Mouse (Mus musculus) heart, embryonic 15.5 days (tissue): ENCODE measurements around the gene Srsf4. TPM values are rescaled to one million over a fixed set of nuclear protein-coding genes. Genes with fewer than 3 reads are reported as not detected.

Source experiments
- ATAC-seq: fragments of 200-750 bp; cut with Nextera tagmentation; replicated peaks from 2 replicates; pipeline ENCODE4 v1.8.0; 2017; ENCODE audit warnings: low read depth, moderate TSS enrichment; ENCODE audit not compliant: insufficient number of reproducible peaks, insufficient read depth, low FRiP score
- H3K27ac ChIP-seq: fragments of 300-500 bp; sonication (generic); 2 replicates; pipeline ENCODE4 v1.5.1; 2015; ENCODE audit warnings: mild to moderate bottlenecking, inconsistent platforms
- H3K27me3 ChIP-seq: fragments of 300-500 bp; sonication (generic); 2 replicates; pipeline ENCODE4 v1.6.1; 2015; ENCODE audit warnings: inconsistent platforms
- H3K36me3 ChIP-seq: fragments of 300-500 bp; sonication (generic); 2 replicates; pipeline ENCODE4 v1.6.1; 2015; ENCODE audit warnings: mild to moderate bottlenecking, inconsistent platforms
- H3K4me1 ChIP-seq: fragments of 300-500 bp; sonication (generic); replicated peaks from 2 replicates; pipeline ENCODE4 v1.6.1; 2015; ENCODE audit warnings: inconsistent platforms
- H3K4me2 ChIP-seq: fragments of 300-500 bp; sonication (generic); 2 replicates; pipeline ENCODE4 v1.6.1; 2015; ENCODE audit warnings: inconsistent platforms, mild to moderate bottlenecking, moderate library complexity
- H3K4me3 ChIP-seq: fragments of 300-500 bp; sonication (generic); 2 replicates; pipeline ENCODE4 v1.5.1; 2015; ENCODE audit warnings: mild to moderate bottlenecking, inconsistent platforms
- H3K9ac ChIP-seq: fragments of 300-500 bp; sonication (generic); 2 replicates; pipeline ENCODE4 v1.6.1; 2015; ENCODE audit warnings: mild to moderate bottlenecking, inconsistent platforms
- H3K9me3 ChIP-seq: fragments of 300-500 bp; sonication (generic); replicated peaks from 2 replicates; pipeline ENCODE4 v1.6.1; 2016; ENCODE audit warnings: inconsistent platforms
- WGBS: fragments of 180-500 bp; shearing (Covaris S2); methylation state at CpG from one replicate; pipeline ENCODE4 v1.1.7; 2015; ENCODE audit warnings: mixed read lengths; 5-methylcytosine and 5-hydroxymethylcytosine counted together
- polyA plus RNA-seq: library from polyadenylated mRNA; unstranded; fragments of >200 nt; fragmentation: Nextera tagmentation; extraction: Ambion mirVana; gene quantifications from 2 replicates; pipeline ENCODE4 v1.2.1, GENCODE M21; 2015

Gene Srsf4
- polyA plus RNA-seq, 1 experiment from 2014 or later, result 64.8 TPM

DNA sequence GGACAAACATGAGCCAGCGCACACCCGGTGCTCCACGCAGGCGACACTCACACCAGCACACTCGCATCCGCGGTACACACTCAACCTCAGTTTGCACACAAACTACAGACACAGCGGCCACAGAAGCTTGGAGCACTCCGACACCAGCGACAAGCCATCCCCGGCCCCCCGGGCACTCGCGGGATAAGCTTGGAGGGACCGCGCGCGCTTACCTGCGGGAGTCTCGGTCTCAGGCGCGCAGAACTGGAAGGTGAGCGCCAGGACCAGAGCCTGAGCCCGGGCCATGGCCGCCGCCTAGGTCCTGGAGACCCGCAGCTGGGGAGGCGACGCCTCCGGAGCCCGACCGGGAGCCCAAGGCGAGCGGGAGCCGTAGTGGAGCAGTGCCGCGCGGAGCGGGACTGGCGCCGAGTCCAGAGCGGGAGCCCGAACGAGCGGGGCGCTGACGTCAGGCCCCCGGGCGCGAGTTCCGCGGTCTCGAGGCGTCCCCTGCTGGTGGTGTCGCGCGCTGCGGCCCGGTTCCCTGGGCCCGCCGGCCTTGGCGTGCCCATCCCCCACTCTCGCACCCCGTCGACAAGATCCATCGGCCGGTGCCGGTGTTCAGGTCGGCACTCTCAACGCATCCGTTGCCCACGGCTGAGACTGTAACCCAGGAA, 35.4 kb upstream of the Srsf4 start, which contains the start of gene Ptpru:
TSS of gene Ptpru (minus strand) at position 417 of the 653 bp plus-strand sequence.
- WGBS, result under 1% methylated on average over 72 of the region's 72 CpGs
- H3K9ac ChIP-seq, result peak within 1 kb of the TSS; percentile 71
- H3K27ac ChIP-seq, result no peak within 1 kb of the TSS
- peak; percentile 75 for ATAC-seq
- H3K4me3 ChIP-seq, result peak within 1 kb of the TSS; percentile 67
- H3K4me2 ChIP-seq, result peak within 1 kb of the TSS; percentile 100
- H3K36me3 ChIP-seq, result no peaks in the 10 kb centered on the region
- no peaks in the 10 kb centered on the region for H3K9me3 ChIP-seq
- H3K4me1 ChIP-seq, result peaks cover 24% of the 10 kb centered on the region
- H3K27me3 ChIP-seq, result peaks cover 82% of the 10 kb centered on the region

DNA sequence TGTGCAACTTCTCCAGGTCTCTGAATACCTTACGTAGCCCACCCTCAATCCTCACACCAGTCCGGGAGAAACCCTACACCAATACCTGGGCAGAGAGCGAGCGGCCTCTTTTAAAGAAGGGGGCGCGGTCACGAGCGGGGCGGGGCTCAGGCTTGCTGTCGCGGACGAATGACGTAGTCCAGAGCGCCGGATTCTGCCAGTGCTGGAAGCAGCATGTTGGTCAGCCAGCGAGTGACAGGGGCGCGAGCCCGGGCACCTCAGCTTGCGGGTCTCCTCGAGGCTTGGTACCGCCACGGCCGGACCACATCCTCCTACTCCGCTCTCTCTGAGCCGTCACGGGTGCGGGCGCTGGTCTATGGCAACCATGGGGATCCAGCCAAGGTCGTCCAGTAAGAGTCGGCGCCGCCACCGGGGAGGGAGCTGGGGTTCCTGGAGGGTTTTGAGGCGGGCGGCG, 30.1 kb upstream of the Srsf4 start, which contains the start of gene Mecr:
TSS of gene Mecr (plus strand) at position 181 of the 454 bp plus-strand sequence.
- Histone ChIP-seq H3K9ac (peak within 1 kb of the TSS; percentile 75), H3K27ac (no peak within 1 kb of the TSS), H3K27me3 (peaks cover 33% of the 10 kb centered on the region; the same call in 1 of the 2 replicates), H3K4me1 (peaks cover 9% of the 10 kb centered on the region), H3K4me2 (peak within 1 kb of the TSS; percentile 86), H3K36me3 (no peaks in the 10 kb centered on the region), H3K9me3 (no peaks in the 10 kb centered on the region), H3K4me3 (peak within 1 kb of the TSS; percentile 84)
- ATAC-seq, result peak; percentile 75
- WGBS, result 0% methylated on average over 37 of the region's 37 CpGs

- no peak overlapping the region for H3K27ac ChIP-seq
- WGBS, result 82% methylated on average over 8 of the region's 8 CpGs
- ATAC-seq, result no peak
- no peaks in the 10 kb centered on the region for H3K9me3 ChIP-seq
- H3K4me1 ChIP-seq, result peaks cover 23% of the 10 kb centered on the region
- H3K9ac ChIP-seq, result no peak overlapping the region
- no peak overlapping the region for H3K4me3 ChIP-seq
- H3K4me2 ChIP-seq, result no peak overlapping the region
- peaks cover 8% of the 10 kb centered on the region; the same call in 1 of the 2 replicates for H3K27me3 ChIP-seq
- no peaks in the 10 kb centered on the region for H3K36me3 ChIP-seq
Observed at GRCm38 (mm10) chr4:131845991-131846778, 27.2 kb upstream of the Srsf4 start.

- WGBS, result 63% methylated on average over 6 of the region's 6 CpGs
- Histone ChIP-seq H3K4me2 (no peak overlapping the region), H3K27me3 (no peaks in the 10 kb centered on the region), H3K36me3 (no peaks in the 10 kb centered on the region), H3K4me3 (no peak overlapping the region), H3K27ac (no peak overlapping the region), H3K9ac (no peak overlapping the region), H3K4me1 (peaks cover 23% of the 10 kb centered on the region), H3K9me3 (no peaks in the 10 kb centered on the region)
- ATAC-seq, result no peak
Observed at GRCm38 (mm10) chr4:131848082-131848481, 25.3 kb upstream of the Srsf4 start.

DNA sequence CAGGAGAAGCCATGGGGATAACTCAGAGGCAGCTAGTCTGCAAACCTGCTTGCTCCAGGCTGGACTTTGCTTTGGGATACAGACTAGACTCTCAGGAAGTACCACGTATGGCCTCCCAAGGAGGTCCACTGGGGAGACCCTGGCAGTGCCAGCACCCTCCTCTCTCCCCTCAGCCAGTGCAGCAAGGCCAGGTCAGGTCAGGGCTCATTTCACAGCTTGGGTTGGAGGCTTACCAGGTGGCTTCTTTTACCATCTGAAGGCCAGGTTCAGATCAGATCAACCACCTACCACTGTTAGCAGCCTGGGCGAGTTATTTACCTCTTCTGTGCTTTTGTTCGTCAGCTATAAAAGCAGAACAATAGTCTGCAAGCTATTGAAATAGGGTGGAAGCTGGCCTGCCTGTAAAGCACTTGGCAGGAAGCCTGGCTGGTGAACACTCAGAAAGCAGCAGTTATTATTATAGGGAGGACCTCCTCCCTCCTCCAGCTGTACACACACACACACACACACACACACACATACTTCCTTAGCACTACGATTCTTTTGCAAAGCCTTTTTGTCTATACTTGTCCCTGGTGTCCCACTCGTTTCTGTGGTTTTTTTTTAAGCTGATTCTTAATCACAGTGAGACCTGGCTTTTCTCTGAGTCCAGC, 23.3 kb upstream of the Srsf4 start:
- no peaks in the 10 kb centered on the region for H3K36me3 ChIP-seq
- H3K4me1 ChIP-seq, result peaks cover 17% of the 10 kb centered on the region
- no peaks in the 10 kb centered on the region for H3K9me3 ChIP-seq
- no peaks in the 10 kb centered on the region for H3K27me3 ChIP-seq
- H3K4me3 ChIP-seq, result no peak overlapping the region
- ATAC-seq, result peak; percentile 67
- WGBS, result 29% methylated on average over 5 of the region's 5 CpGs
- H3K27ac ChIP-seq, result peak overlapping the region; percentile 82
- 0 out of 2 replicates have a peak overlapping the region, but pooled peaks have one; percentile 23 for H3K9ac ChIP-seq
- peak overlapping the region; percentile 5; the same call in 1 of the 2 replicates for H3K4me2 ChIP-seq

DNA sequence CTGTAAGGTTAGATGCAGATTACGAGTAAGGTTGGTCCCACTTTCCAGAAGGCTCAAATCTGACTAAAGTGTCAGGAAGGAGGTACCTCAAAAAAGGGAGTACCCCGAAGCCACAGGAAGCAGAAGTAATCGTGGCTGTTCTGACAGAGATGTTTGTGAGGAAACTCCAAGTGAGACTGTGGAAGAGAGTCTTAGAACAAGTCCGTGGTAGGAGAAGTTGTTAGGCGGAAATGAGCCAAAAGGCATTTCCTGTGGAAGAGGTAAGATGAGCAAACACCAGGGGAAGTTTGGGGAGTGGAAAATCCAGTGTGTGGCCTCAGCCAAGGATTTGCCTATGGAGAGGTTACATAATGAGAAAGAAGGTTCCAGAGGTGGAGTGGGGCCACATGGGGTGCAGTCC, 18.5 kb upstream of the Srsf4 start:
- no peak overlapping the region for H3K9ac ChIP-seq
- H3K27ac ChIP-seq, result no peak overlapping the region
- peaks cover 3% of the 10 kb centered on the region; the same call in 1 of the 2 replicates for H3K36me3 ChIP-seq
- H3K4me2 ChIP-seq, result no peak overlapping the region
- H3K4me1 ChIP-seq, result peaks cover 8% of the 10 kb centered on the region
- no peak for ATAC-seq
- H3K9me3 ChIP-seq, result no peaks in the 10 kb centered on the region
- WGBS, result 60% methylated on average over 5 of the region's 5 CpGs
- H3K27me3 ChIP-seq, result no peaks in the 10 kb centered on the region
- H3K4me3 ChIP-seq, result no peak overlapping the region

DNA sequence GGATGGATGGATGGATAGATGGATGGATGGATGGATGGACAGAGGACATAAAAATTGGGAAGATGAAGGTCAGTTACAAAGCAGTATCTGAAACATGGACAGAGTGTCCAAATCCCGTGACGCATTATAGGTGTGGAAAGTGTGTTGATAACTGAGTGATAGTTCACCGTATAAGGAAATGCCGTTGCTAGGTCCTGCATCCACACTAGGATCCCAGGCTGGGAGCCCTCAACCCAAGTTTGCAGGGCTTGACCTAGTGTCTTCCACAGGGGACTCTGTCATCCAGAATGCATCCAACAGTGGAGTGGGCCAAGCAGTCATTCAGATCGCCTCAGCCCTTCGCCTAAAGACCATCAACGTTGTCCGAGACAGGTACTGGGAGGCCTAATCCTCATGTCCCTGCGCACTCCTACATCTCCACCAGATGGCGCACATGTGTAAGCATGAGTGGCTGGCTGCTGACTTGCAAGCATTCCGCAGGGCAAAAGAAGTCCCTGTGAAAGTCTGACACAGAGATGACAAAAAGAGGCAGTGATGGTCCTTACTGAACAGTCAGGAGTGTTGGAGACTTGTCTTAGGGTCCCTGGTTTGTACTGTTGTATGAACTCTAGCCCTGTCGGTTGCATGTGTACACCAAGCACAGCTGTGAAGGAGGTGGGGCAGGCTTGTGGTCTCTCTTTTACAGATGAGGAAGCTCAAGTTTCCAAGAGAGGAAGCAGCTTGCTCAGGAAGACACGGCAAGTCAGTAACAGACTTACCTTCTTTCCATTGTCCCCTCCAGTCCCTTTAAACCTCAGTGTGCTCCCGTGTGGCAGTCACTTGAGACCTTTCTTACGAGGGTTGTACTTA, 12.7 kb upstream of the Srsf4 start:
- Histone ChIP-seq H3K4me2 (no peak overlapping the region), H3K9ac (no peak overlapping the region), H3K4me3 (no peak overlapping the region), H3K27me3 (no peaks in the 10 kb centered on the region), H3K9me3 (no peaks in the 10 kb centered on the region), H3K4me1 (no peaks in the 10 kb centered on the region), H3K27ac (peak overlapping the region; percentile 8; the same call in 1 of the 2 replicates), H3K36me3 (peaks cover 21% of the 10 kb centered on the region; the same call in 1 of the 2 replicates)
- peak; percentile 14; the same call in 1 of the 2 replicates for ATAC-seq
- 40% methylated on average over 15 of the region's 15 CpGs for WGBS

GRCm38 (mm10) chr4:131861341-131861739, 12.1 kb upstream of the Srsf4 start:
- H3K9me3 ChIP-seq, result no peaks in the 10 kb centered on the region
- no peak for ATAC-seq
- H3K4me3 ChIP-seq, result no peak overlapping the region
- H3K36me3 ChIP-seq, result peaks cover 21% of the 10 kb centered on the region; the same call in 1 of the 2 replicates
- H3K4me1 ChIP-seq, result no peaks in the 10 kb centered on the region
- no peak overlapping the region for H3K9ac ChIP-seq
- H3K27ac ChIP-seq, result peak overlapping the region; percentile 8; the same call in 1 of the 2 replicates
- 68% methylated on average over 4 of the region's 4 CpGs for WGBS
- H3K4me2 ChIP-seq, result no peak overlapping the region
- no peaks in the 10 kb centered on the region for H3K27me3 ChIP-seq

DNA sequence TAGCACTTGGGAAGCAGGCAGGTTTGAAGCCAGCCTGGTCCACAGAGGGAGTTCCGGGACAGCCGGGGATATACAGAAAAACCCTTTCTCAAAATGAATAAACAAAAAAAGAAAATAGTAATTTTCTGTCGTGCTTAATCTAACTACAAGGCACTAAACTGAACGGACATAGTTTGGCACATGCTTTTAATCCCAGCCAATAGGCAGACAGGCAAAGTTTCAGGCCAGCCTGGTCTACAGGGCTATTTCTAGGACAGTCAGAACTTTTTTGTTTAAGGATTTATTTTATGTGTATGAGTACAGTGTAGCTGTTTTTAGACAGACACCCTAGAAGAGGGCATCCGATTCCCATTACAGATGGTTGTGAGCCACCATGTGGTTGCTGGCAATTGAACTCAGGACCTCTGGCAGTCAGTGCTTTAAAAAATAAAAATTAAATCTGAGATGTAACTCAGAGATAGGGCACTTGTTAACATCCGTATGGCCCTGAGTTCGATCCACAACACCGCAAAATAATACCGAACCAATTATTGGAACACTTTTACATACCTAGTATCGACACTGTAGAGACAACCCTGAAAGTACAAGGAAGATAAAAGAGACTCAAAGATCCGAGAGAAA, 635 bp upstream of the Srsf4 start:
- no peaks in the 10 kb centered on the region for H3K27me3 ChIP-seq
- no peaks in the 10 kb centered on the region for H3K36me3 ChIP-seq
- no peak; the same call in 1 of the 2 replicates for ATAC-seq
- H3K9ac ChIP-seq, result peak overlapping the region; percentile 75
- peak overlapping the region; percentile 60 for H3K4me2 ChIP-seq
- H3K4me3 ChIP-seq, result peak overlapping the region; percentile 100
- peak overlapping the region; percentile 100 for H3K27ac ChIP-seq
- WGBS, result 10% methylated on average over 11 of the region's 11 CpGs
- peaks cover 33% of the 10 kb centered on the region for H3K4me1 ChIP-seq
- H3K9me3 ChIP-seq, result no peaks in the 10 kb centered on the region

DNA sequence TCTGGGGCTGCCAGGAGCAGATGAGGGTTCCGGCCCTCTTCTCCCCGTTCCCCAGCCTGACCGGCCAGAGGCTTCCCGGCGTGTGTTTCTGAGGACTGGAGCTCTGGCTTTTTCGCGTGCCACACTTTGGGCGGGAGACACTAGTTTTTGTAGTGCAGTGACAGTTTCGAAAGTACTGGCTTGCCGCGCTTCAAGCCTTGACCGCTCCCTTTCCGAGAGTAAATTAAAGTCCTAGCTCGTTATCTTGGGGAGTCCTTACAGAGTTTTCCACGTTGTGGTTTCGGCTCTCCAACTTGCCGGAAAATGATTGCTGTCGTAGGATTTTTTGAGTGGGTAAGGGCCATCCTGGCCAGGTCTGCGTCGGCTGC, 736 bp downstream of the Srsf4 start:
- WGBS, result under 1% methylated on average over 20 of the region's 20 CpGs
- no peak for ATAC-seq
- Histone ChIP-seq H3K27me3 (no peaks in the 10 kb centered on the region), H3K36me3 (no peaks in the 10 kb centered on the region), H3K27ac (peak overlapping the region; percentile 100), H3K4me3 (peak overlapping the region; percentile 100), H3K4me2 (peak overlapping the region; percentile 82), H3K4me1 (peaks cover 41% of the 10 kb centered on the region), H3K9me3 (no peaks in the 10 kb centered on the region), H3K9ac (peak overlapping the region; percentile 100)
